Mouse (Mus musculus) heart, adult 2 months (tissue): Measurements from ENCODE around the gene Cldnd2.

ENCODE experiments used
- CTCF ChIP-seq: fragments of 200-600 bp; IDR thresholded peaks from 2 replicates; pipeline ENCODE4 v1.8.1; 2022; ENCODE audit warnings: antibody characterized with exemption, mild to moderate bottlenecking, moderate library complexity
- EP300 ChIP-seq: fragments of 200-500 bp; IDR thresholded peaks from 2 replicates; pipeline ENCODE4 v1.6.1; 2011; ENCODE audit warnings: low read depth, low read length, control low read depth; ENCODE audit not compliant: insufficient read depth

DNA sequence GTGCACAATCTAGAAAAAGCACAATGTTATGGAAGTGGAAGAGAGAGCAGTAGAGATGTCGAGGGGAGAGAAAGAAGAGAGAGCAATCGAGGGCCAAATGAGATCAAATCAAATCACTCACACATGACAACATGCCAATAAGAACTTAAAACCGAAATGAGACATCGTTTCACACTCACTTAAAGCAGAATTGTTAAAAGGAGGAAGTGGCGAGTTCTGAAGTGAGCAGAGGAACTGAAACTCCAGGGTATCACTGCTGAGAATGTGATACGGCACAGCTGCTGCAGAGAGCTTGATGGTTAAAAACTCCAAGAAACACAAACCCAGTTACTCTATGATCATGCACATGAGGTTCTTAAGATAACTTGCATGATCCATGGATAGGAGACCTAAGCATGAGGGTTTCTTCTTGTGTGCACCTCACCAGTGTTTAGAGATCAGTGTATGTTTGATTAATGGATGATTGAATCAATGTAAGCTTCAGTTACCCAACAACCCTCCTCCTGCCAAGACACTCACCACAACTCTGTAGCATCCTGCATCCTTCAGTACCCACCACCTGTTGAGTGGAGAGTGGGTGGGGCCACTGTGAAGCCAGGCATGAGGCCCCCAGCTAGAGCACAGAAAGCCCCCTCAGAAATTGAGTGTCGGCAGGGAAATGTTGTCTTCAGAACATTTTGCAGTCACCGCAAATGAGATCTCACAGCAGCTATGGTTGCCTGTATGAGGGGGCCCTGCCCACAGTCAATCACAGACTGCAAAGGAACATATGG lies 48.0 kb upstream of the Cldnd2 start:
- no peak for TF ChIP-seq CTCF
- TF ChIP-seq EP300: no peak
